Mouse (Mus musculus) heart, adult 10 weeks (tissue): ENCODE measurements around the gene Nfe2. TPM values are rescaled to one million over a fixed set of nuclear protein-coding genes. Genes with fewer than 3 reads are reported as not detected.

ENCODE experiments used
- polyA plus RNA-seq: library from polyadenylated mRNA; stranded (reverse); fragments of 350-450 nt; fragmentation: Illumina TruSeq; extraction: RNeasy Lipid Tissue Mini Kit (QIAGEN cat#74804); gene quantifications from one replicate; pipeline ENCODE4 v1.2.3, GENCODE M21; 2014; ENCODE audit warnings: low read depth, low replicate concordance

Nfe2 gene
- not detected for polyA plus RNA-seq

GRCm38 (mm10) chr15:103257790-103258728 lies at the start of gene Nfe2:
Gene Nfe2 (minus strand): TSS chr15:103258403.

DNA sequence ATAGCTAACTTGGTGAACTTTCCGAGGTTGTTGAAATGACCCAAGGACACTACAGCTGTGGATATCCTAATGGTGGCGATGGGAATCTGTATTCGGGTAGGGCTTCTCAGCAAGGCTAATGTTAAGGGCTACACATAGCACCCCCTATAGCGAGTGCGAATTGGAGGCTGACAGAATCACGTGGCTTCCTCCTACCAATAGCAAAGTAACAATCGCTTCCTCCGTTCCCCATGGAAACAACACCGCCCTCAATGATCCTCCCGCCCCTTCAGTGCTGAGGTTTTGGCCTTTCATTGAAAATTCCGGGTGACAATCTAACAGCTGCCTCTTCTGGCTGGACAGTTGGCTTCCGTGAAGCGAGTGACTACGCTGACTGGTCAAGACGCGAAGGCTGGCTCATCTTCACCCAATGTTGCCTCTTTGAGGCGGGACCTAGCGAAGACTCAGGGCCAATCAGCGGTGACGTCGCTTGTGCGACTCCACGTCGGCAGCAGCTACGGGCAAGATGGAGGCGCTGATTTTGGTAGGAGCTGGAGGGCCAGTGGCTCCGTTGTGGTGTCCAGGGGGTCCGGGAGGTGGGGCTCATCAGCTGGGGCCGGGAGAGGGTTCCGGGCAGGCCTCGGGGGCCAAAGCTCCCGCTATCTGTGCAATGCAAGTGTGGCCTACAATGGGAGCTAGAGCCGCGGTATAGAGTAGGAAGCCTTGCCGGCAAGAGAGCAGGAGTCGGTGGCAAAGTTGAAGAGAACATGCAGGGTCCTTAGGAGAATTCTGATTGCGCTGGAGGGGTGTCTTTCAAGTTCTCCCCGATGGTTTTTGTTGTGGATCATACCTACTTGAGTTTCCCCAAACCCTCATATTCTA lies 14.4 kb upstream of the Nfe2 start, which contains the start of gene Copz1:
TSS of gene Copz1 (plus strand) at position 296 of the 861 bp plus-strand sequence.

DNA sequence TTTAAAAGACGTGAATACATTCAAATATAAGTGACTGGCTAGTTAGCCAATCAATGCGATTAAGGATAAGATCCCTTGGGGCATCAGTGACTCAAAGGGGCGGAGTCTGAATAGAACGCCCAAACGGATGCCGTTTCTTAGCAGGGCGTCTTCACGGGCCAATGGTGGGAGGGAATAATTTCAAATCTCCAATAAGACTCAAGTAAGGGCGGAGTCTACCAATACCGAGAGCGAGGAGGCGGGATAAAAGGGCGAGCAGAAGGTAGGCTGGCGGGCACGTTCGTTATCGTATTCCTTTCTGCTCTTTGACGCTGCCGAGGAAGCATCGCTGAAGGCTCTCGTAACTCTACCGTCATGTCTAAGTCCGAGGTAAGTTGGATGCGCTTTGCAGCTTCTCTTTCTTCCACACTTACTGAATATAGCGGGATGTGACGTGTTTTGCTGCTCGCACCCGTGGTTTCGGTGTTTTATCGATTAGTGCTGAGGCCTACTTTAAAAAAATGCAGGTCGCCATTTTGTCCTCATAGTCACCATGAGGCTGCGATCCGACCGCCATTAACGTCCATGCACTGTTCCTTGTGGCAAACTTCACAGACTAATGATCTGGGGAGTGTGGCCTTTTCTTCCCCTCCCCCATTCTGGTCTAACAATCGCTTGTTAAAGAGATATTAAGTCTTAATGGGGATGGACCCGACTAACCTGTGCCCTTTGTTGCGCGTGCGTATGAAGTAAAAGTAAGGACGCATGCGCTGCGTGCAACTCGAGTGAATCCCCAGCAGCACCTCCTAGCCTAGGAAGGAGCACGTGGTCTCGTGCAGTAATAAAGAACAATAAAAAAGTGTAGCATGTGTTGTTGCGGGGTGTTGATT lies 17.8 kb downstream of the Nfe2 start, which contains the start of gene Hnrnpa1:
TSS of gene Hnrnpa1 (plus strand) at position 273 of the 869 bp plus-strand sequence.

GRCm38 (mm10) chr15:103239685-103240159 lies 18.5 kb downstream of the Nfe2 start, which contains the start of gene Cbx5:
Gene Cbx5 (minus strand): TSS chr15:103239816.

Other genes with a start within 250 kb of the Nfe2 start
- not detected for gene Hoxc4, start 239.5 kb downstream of the Nfe2 start, polyA plus RNA-seq
- 8.7 TPM for gene Smug1, start 91.3 kb downstream of the Nfe2 start, polyA plus RNA-seq
- 32.8 TPM for gene Cbx5, start 18.6 kb downstream of the Nfe2 start, polyA plus RNA-seq
- gene Hnrnpa1, start 18.0 kb downstream of the Nfe2 start, polyA plus RNA-seq, result 211 TPM
- 67.1 TPM for gene Copz1, start 14.3 kb upstream of the Nfe2 start, polyA plus RNA-seq
- not detected for gene Gpr84, start 52.2 kb upstream of the Nfe2 start, polyA plus RNA-seq
- 11.8 TPM for gene Zfp385a, start 81.7 kb upstream of the Nfe2 start, polyA plus RNA-seq
- gene Itga5, start 108.4 kb upstream of the Nfe2 start, polyA plus RNA-seq, result 35.8 TPM
- not detected for gene Gtsf1, start 172.1 kb upstream of the Nfe2 start, polyA plus RNA-seq
- gene Gtsf2, start 190.1 kb upstream of the Nfe2 start, polyA plus RNA-seq, result not detected
- 4.0 TPM for gene Nckap1l, start 195.4 kb upstream of the Nfe2 start, polyA plus RNA-seq
- gene Pde1b, start 244.6 kb upstream of the Nfe2 start, polyA plus RNA-seq, result 2.4 TPM